8 mouse cellular contexts compared by ENCODE assay signal in the genomic region with DNA sequence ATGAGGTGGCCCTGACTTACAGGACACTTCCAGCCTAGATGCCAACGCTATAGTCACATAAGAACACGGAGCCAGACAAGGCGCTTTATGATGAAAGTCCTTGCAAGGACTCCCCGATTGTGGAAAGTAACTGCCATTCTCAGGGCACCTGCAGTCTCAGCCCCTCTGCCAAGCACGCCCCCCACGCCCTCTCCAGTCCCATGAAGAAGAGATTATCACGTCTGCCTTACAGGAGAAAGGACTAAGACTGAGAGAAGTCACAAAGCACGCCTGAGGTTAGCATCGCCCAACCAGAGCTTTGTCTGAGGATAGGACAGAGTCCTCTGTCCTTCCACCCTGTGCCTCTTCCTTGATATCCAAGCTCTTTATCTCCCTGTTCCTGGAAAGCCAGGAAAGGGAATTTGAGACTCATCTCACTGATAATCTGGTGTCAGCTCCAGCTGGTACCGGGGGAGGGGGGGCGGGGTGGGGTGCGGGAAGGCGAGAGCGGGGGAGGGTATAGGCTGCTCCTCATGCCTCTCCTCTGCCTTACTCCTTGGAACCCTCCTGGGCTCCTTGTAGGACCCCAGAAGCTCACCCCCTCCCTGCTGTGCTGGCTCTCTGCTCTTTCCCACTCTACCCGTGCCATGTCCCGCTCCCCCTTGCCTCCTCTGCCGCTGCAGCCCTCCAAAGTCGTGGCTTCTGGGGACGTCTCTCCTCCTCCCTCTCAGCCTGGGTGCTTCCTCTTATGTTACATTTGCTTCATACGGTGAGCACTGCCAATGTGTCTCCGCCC.
DNase-seq lines count a peak whose midpoint lies in the region; ATAC-seq lines count a peak whose summit lies in the region.

No protein-coding gene starts in this region.

- 2% methylated on average over 21 of the region's 21 CpGs for WGBS in heart, embryonic 14.5 days
- WGBS in hindbrain, embryonic 16.5 days: 3% methylated on average over 19 of the region's 21 CpGs

- no peak; the same call in 1 of the 2 replicates for ATAC-seq in heart, embryonic 14.5 days (ENCODE audit: insufficient number of reproducible peaks, insufficient read depth, low FRiP score, low read depth)
- peak; percentile 53 for ATAC-seq in hindbrain, embryonic 16.5 days

- H3K27ac ChIP-seq in heart, embryonic 14.5 days (replicated peaks in 1 of 2; ENCODE audit: control insufficient read depth in 1 of 2, insufficient read depth in 1 of 2, low read depth in 2 of 2, low read length in 2 of 2): no peak overlapping the region
- peak overlapping the region; percentile 70 for H3K27ac ChIP-seq in hindbrain, embryonic 16.5 days (ENCODE audit: low read depth, low read length)

- no peak for DNase-seq in heart, postnatal 25 days (ENCODE audit: low spot score)
- DNase-seq in embryo, embryonic 11 days: peak; percentile 46
- peak; percentile 17 for DNase-seq in naive thymus-derived CD4-positive, alpha-beta T cell, adult 2 months (ENCODE audit: low read depth)
- no peak for DNase-seq in adrenal gland, postnatal 4 days (ENCODE audit: low spot score in 2 of 2)
- DNase-seq in adipocyte (ENCODE audit: low spot score): no peak
- no peak for DNase-seq in gastrocnemius, postnatal 4 days (ENCODE audit: low spot score in 2 of 2)

- H3K4me2 ChIP-seq in heart, embryonic 14.5 days (ENCODE audit: low read length): peak overlapping the region; percentile 62
- H3K4me2 ChIP-seq in hindbrain, embryonic 16.5 days (ENCODE audit: low read length): peak overlapping the region; percentile 58

- peaks cover 13 to 22% of the 10 kb centered on the region in 2 experiments for H3K4me1 ChIP-seq in heart, embryonic 14.5 days (ENCODE audit: control insufficient read depth in 2 of 2, insufficient read depth in 2 of 2, low read length in 2 of 2)
- H3K4me1 ChIP-seq in hindbrain, embryonic 16.5 days (ENCODE audit: control insufficient read depth, insufficient read depth, low read depth, low read length): peaks cover 10% of the 10 kb centered on the region

- no peaks in the 10 kb centered on the region for H3K36me3 ChIP-seq in heart, embryonic 14.5 days (ENCODE audit: control insufficient read depth, insufficient read depth, low read length)
- no peaks in the 10 kb centered on the region for H3K36me3 ChIP-seq in hindbrain, embryonic 16.5 days (ENCODE audit: control insufficient read depth, insufficient read depth, low read length)

- peaks cover 15% of the 10 kb centered on the region for H3K27me3 ChIP-seq in heart, embryonic 14.5 days (ENCODE audit: control insufficient read depth, insufficient read depth, low read length)
- no peaks in the 10 kb centered on the region for H3K27me3 ChIP-seq in hindbrain, embryonic 16.5 days (replicated peaks; ENCODE audit: control insufficient read depth, insufficient read depth, low read length)

- peak overlapping the region; percentile 5 to 15; a peak in 2 of 4 replicates for H3K4me3 ChIP-seq in heart, embryonic 14.5 days (ENCODE audit: control insufficient read depth in 1 of 2, insufficient read depth in 1 of 2, low read depth in 1 of 2, low read length in 2 of 2)
- peak overlapping the region; percentile 22 for H3K4me3 ChIP-seq in hindbrain, embryonic 16.5 days (ENCODE audit: low read length)

- H3K9ac ChIP-seq in heart, embryonic 14.5 days (ENCODE audit: low read length): peak overlapping the region; percentile 40
- peak overlapping the region; percentile 54 for H3K9ac ChIP-seq in hindbrain, embryonic 16.5 days (ENCODE audit: low read depth, low read length)

- H3K9me3 ChIP-seq in heart, embryonic 14.5 days (ENCODE audit: control insufficient read depth, low read length): no peaks in the 10 kb centered on the region
- H3K9me3 ChIP-seq in hindbrain, embryonic 16.5 days (ENCODE audit: control insufficient read depth, low read length): no peaks in the 10 kb centered on the region

- intact Hi-C loops in heart, postnatal 25 days (cut with DNase I): loop anchor here (2.0 to 5.0 kb wide), 2 partner anchors 155 to 650 kb away; no protein-coding TSS in a partner anchor

Comparison
In these comparisons a context has a peak if more than half of its experiments do, and no peak if none do; other contexts are left out.
1. DNase-seq: peak in embryo, embryonic 11 days (single experiment) and naive thymus-derived CD4-positive, alpha-beta T cell, adult 2 months (single experiment); none in heart, postnatal 25 days (single experiment), adrenal gland, postnatal 4 days (0 of 2), adipocyte (single experiment) and gastrocnemius, postnatal 4 days (0 of 2).